Mouse (Mus musculus) olfactory bulb, adult 2 months (tissue): ENCODE measurements at regions not wholly inside any gene's neighbourhood (a gene's known extent, or its start where the extent isn't known, plus 50 kb on each side); places are given as distances from the start of the nearest gene placed in this dataset.

Experiments
- CTCF ChIP-seq: fragments of 200-500 bp; IDR thresholded peaks from 2 replicates; pipeline ENCODE4 v1.5.1; 2012; ENCODE audit warnings: low read depth, mild to moderate bottlenecking, low read length, moderate library complexity; ENCODE audit not compliant: insufficient read depth
- POLR2A ChIP-seq: fragments of 200-500 bp; IDR thresholded peaks from 2 replicates; pipeline ENCODE4 v1.6.1; 2012; ENCODE audit warnings: mild to moderate bottlenecking, low read depth, low read length, moderate library complexity; ENCODE audit not compliant: insufficient read depth

- no peak for TF ChIP-seq POLR2A
- TF ChIP-seq CTCF: no peak
These were observed 51.7 kb upstream of the Rassf8 start for GRCm38 (mm10) chr6:145694817-145695216.
